Mouse (Mus musculus) myocyte (in vitro differentiated cells): ENCODE results near the gene Adcy4. TPM values are rescaled to one million over a fixed set of nuclear protein-coding genes. Genes with fewer than 3 reads are reported as not detected.

Experiments
- H3K27me3 ChIP-seq: one replicate; pipeline ENCODE4 v1.6.1; 2011; ENCODE audit not compliant: control insufficient read depth, insufficient read depth, insufficient read length
- H3K36me3 ChIP-seq: one replicate; pipeline ENCODE4 v1.6.1; 2011; ENCODE audit not compliant: control insufficient read depth, insufficient read depth
- H3K4me2 ChIP-seq: one replicate; pipeline ENCODE4 v1.6.1; 2011; ENCODE audit warnings: low read depth, control low read depth
- H3K4me3 ChIP-seq: one replicate; pipeline ENCODE4 v1.5.1; 2011; ENCODE audit warnings: mild to moderate bottlenecking, control low read depth, moderate library complexity
- H3K79me2 ChIP-seq: one replicate; pipeline ENCODE4 v1.6.1; 2011; ENCODE audit not compliant: control insufficient read depth, insufficient read depth
- H3ac ChIP-seq: one replicate; pipeline ENCODE4 v1.6.1; 2011; ENCODE audit not compliant: control insufficient read depth, insufficient read length
- CEBPB ChIP-seq: IDR thresholded peaks from 2 replicates; pipeline ENCODE4 v1.6.1; 2011; ENCODE audit warnings: mild to moderate bottlenecking, moderate library complexity; ENCODE audit not compliant: poor library complexity, insufficient read depth, severe bottlenecking
- E2F4 ChIP-seq: IDR thresholded peaks from one replicate; pipeline ENCODE4 v1.6.1; 2011; ENCODE audit warnings: mild to moderate bottlenecking, control low read depth, moderate library complexity; ENCODE audit not compliant: insufficient read depth
- MAX ChIP-seq: IDR thresholded peaks from one replicate; pipeline ENCODE4 v1.6.1; 2011; ENCODE audit warnings: low read depth, mild to moderate bottlenecking, control low read depth
- MYOD1 ChIP-seq, 3 experiments: IDR thresholded peaks; one replicate each; pipeline ENCODE4 v1.6.1; 2011; ENCODE audit warnings: control low read depth in 2 of 3, low read depth in 2 of 3, mild to moderate bottlenecking in 2 of 3, moderate library complexity in 1 of 3; ENCODE audit not compliant: insufficient read length in 2 of 3, control insufficient read depth in 1 of 3
- MYOG ChIP-seq, 3 experiments: IDR thresholded peaks; one replicate each; pipeline ENCODE4 v1.6.1; 2011; ENCODE audit warnings: control low read depth in 2 of 3, low read depth in 2 of 3, mild to moderate bottlenecking in 2 of 3; ENCODE audit not compliant: insufficient read length in 2 of 3, control insufficient read depth in 1 of 3, insufficient read depth in 1 of 3
- POLR2A ChIP-seq: IDR thresholded peaks from one replicate; pipeline ENCODE4 v1.6.1; 2011; ENCODE audit warnings: low read depth, mild to moderate bottlenecking, control low read depth, moderate library complexity; ENCODE audit not compliant: insufficient read length
- POLR2AphosphoS2 ChIP-seq: IDR thresholded peaks from one replicate; pipeline ENCODE4 v1.6.1; 2011; ENCODE audit warnings: low read depth, control low read depth; ENCODE audit not compliant: insufficient read length
- REST ChIP-seq: IDR thresholded peaks from one replicate; pipeline ENCODE4 v1.6.1; 2011; ENCODE audit warnings: mild to moderate bottlenecking, control low read depth, moderate library complexity; ENCODE audit not compliant: insufficient read depth, insufficient read length
- SRF ChIP-seq: IDR thresholded peaks from one replicate; pipeline ENCODE4 v1.6.1; 2011; ENCODE audit warnings: low read depth; ENCODE audit not compliant: control insufficient read depth, insufficient read length
- TCF12 ChIP-seq: IDR thresholded peaks from one replicate; pipeline ENCODE4 v1.6.1; 2011; ENCODE audit warnings: mild to moderate bottlenecking, control low read depth; ENCODE audit not compliant: poor library complexity, insufficient read depth, severe bottlenecking
- TCF3 ChIP-seq: IDR thresholded peaks from one replicate; pipeline ENCODE4 v1.6.1; 2011; ENCODE audit warnings: low read depth, control low read depth; ENCODE audit not compliant: insufficient read length
- USF1 ChIP-seq: IDR thresholded peaks from one replicate; pipeline ENCODE4 v1.6.1; 2011; ENCODE audit warnings: low read depth, mild to moderate bottlenecking, control low read depth, moderate library complexity
- polyA plus RNA-seq: library from polyadenylated mRNA; unstranded; fragments of >200 nt; fragmentation: generic; extraction: Trizol; gene quantifications from one replicate; pipeline ENCODE4 v1.2.1, GENCODE M21; 2012; ENCODE audit warnings: missing spikeins

The Adcy4 gene
- polyA plus RNA-seq: 0.06 TPM

DNA sequence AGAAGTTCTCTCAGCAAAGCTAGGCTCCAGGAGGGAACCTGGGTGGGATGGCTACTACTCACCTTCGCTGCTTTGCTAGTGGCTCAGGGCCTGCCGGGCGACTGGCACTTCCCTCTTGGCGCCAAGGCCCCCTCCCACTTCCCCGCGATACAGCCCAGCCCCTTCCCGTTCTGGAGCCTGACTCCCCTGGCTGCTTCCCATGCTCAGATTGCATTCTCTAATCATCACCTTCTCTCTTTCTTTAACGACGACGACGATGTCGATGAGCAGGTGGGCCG, at the start of gene Adcy4:
TSS of gene Adcy4 (minus strand) at position 138 of the 278 bp plus-strand sequence.
- Histone ChIP-seq H3K4me2 (peak within 1 kb of the TSS; percentile 56), H3K36me3 (no peaks in the 10 kb centered on the region), H3K4me3 (no peak within 1 kb of the TSS), H3K79me2 (no peaks in the 10 kb centered on the region), H3ac (no peak within 1 kb of the TSS), H3K27me3 (peaks cover 9% of the 10 kb centered on the region)
- TF ChIP-seq CEBPB: no peak
- no peak for TF ChIP-seq MYOG (IDR thresholded peaks at IDR 0.05; ENCODE audit: control insufficient read depth in 1 of 3, insufficient read depth in 1 of 3, insufficient read length in 2 of 3, low read depth in 2 of 3)
- TF ChIP-seq MYOD1 (IDR thresholded peaks at IDR 0.05; ENCODE audit: control insufficient read depth in 1 of 3, insufficient read length in 2 of 3, low read depth in 2 of 3): no peak
- TF ChIP-seq REST: no peak
- no peak for TF ChIP-seq SRF
- TF ChIP-seq USF1: no peak
- TF ChIP-seq TCF3: no peak
- TF ChIP-seq POLR2A: no peak
- no peak for TF ChIP-seq MAX
- TF ChIP-seq TCF12: no peak
- no peak for TF ChIP-seq E2F4
- no peak for TF ChIP-seq POLR2AphosphoS2

DNA sequence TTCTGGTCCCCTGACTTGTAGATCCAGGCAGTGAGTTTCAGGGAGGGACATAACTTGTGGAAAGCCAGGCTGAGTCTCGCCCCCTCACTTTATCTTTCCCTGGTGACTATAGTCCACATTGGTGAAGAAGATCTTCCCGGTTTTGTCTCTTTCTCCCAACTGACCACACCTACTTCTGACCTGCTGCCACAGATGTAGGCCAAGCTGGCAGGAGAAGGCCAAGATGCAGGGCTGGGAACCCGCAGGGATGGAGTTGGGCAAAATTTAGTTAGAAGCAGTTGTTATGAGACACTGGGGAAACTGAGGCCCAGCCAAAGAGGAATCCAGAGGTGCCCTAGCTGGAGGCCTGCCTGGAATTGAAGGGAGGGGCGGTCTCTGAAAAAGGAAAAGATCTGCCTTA, 49.2 kb upstream of the Adcy4 start:
- Histone ChIP-seq H3K4me3 (no peak overlapping the region), H3K36me3 (no peaks in the 10 kb centered on the region), H3ac (no peak overlapping the region), H3K27me3 (no peaks in the 10 kb centered on the region), H3K4me2 (no peak overlapping the region), H3K79me2 (no peaks in the 10 kb centered on the region)
- TF ChIP-seq REST (no peak), POLR2AphosphoS2 (no peak), TCF12 (no peak)

DNA sequence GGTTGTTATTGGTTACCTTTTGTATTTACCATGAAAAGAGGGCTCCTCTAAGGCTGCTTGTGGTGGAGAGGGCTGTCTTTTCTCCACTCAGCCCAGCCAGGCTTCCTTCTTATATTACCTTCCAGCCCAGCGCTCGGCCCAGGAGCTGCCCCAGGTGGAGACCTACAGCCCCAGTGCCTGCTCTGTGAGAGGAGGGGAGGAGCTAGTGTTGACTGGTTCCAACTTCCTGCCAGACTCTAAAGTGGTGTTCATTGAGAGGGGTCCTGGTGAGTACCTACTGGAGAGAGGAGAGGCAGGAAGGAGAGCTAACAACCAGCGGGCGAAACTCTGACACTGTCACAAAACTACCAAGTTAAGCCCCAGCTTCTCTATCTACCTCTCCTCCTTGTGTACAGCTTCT, 46.4 kb upstream of the Adcy4 start:
- Histone ChIP-seq H3K36me3 (no peaks in the 10 kb centered on the region), H3K27me3 (no peaks in the 10 kb centered on the region), H3ac (no peak overlapping the region), H3K4me3 (no peak overlapping the region), H3K79me2 (no peaks in the 10 kb centered on the region), H3K4me2 (no peak overlapping the region)
- TF ChIP-seq POLR2A: no peak
- no peak for TF ChIP-seq MYOD1 (IDR thresholded peaks at IDR 0.05; ENCODE audit: control insufficient read depth in 1 of 3, insufficient read length in 2 of 3, low read depth in 2 of 3)
- TF ChIP-seq CEBPB: no peak
- no peak for TF ChIP-seq SRF
- no peak for TF ChIP-seq MAX
- no peak for TF ChIP-seq POLR2AphosphoS2
- no peak for TF ChIP-seq TCF3
- no peak for TF ChIP-seq TCF12
- TF ChIP-seq MYOG (IDR thresholded peaks at IDR 0.05; ENCODE audit: control insufficient read depth in 1 of 3, insufficient read depth in 1 of 3, insufficient read length in 2 of 3, low read depth in 2 of 3): no peak
- TF ChIP-seq USF1: no peak
- no peak for TF ChIP-seq E2F4
- no peak for TF ChIP-seq REST

DNA sequence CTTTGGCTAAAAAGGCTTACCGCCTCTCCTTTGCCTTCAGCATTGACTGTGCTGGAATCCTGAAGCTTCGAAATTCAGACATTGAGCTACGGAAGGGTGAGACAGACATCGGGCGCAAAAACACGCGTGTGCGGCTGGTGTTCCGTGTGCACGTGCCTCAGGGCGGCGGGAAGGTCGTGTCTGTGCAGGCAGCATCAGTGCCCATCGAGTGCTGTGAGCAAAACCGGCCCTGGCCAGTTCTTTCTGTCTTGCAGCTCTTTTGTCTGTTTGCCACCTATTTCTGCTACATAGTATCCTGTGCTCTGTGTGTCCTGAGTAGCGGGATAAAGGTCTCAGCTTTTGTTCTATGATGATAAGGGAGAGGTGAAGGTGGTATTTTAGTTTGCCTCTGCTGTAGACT, 46.0 kb upstream of the Adcy4 start:
- Histone ChIP-seq H3K36me3 (no peaks in the 10 kb centered on the region), H3ac (no peak overlapping the region)

DNA sequence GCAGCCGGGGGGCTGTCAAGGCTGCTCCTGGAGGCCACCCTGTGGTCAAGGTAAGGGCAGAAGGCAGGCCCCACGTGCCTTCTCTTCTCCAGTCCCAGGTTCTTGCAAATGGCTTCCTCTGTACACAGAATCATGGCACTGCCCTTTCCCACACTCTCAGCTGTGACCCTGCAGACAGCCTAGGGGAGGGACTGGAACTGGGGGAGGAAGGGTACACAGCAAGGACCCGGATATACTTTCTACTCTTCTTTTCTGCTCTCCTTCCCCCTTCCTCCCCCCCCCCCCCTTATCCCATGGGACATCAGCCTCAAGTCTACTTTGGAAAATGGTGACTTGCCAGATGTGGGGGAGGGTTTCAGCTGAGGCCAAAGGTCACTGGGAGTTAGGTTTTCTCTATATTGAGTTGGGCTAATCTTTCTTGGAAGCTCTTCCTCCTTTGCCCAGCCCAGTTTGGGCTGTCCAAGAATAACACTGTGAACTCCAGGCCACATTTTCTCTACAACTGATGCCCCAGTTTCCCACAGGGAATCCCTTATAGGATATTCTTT, 44.9 kb upstream of the Adcy4 start:
- H3K4me2 ChIP-seq: no peak overlapping the region

More for the DNA sequence above, 46.0 kb upstream of the Adcy4 start:
- Histone ChIP-seq H3K4me2 (no peak overlapping the region), H3K4me3 (no peak overlapping the region), H3K79me2 (no peaks in the 10 kb centered on the region), H3K27me3 (no peaks in the 10 kb centered on the region)
- TF ChIP-seq MYOD1 (IDR thresholded peaks at IDR 0.05; ENCODE audit: control insufficient read depth in 1 of 3, insufficient read length in 2 of 3, low read depth in 2 of 3) (no peak), CEBPB (no peak), POLR2AphosphoS2 (no peak), TCF3 (no peak), MYOG (IDR thresholded peaks at IDR 0.05; ENCODE audit: control insufficient read depth in 1 of 3, insufficient read depth in 1 of 3, insufficient read length in 2 of 3, low read depth in 2 of 3) (no peak), USF1 (no peak), SRF (no peak)

More for the DNA sequence above, 44.9 kb upstream of the Adcy4 start:
- TF ChIP-seq TCF12: no peak
- TF ChIP-seq E2F4: no peak
- no peak for TF ChIP-seq MAX
- TF ChIP-seq POLR2AphosphoS2: no peak
- no peak for TF ChIP-seq MYOG (IDR thresholded peaks at IDR 0.05; ENCODE audit: control insufficient read depth in 1 of 3, insufficient read depth in 1 of 3, insufficient read length in 2 of 3, low read depth in 2 of 3)
- TF ChIP-seq REST: no peak
- no peak for TF ChIP-seq POLR2A
- TF ChIP-seq USF1: no peak
- no peak for TF ChIP-seq TCF3
- no peak for TF ChIP-seq CEBPB
- no peak for TF ChIP-seq MYOD1 (IDR thresholded peaks at IDR 0.05; ENCODE audit: control insufficient read depth in 1 of 3, insufficient read length in 2 of 3, low read depth in 2 of 3)
- TF ChIP-seq SRF: no peak
- no peaks in the 10 kb centered on the region for H3K36me3 ChIP-seq
- H3K79me2 ChIP-seq: no peaks in the 10 kb centered on the region
- H3ac ChIP-seq: no peak overlapping the region
- no peak overlapping the region for H3K4me3 ChIP-seq
- H3K27me3 ChIP-seq: no peaks in the 10 kb centered on the region
